Mouse (Mus musculus) central nervous system, embryonic 18 days (tissue): Measurements from ENCODE around the gene Cd164. TPM values are rescaled to one million over a fixed set of nuclear protein-coding genes. Genes with fewer than 3 reads are reported as not detected.

Experiments
- polyA plus RNA-seq: library from polyadenylated mRNA; depleted of rRNA; stranded (reverse); fragments of >200 nt; gene quantifications from 2 replicates; pipeline ENCODE4 v1.2.3, GENCODE M21; 2012; rRNA removed

Gene Cd164
- polyA plus RNA-seq, result 35.4 and 38.8 TPM in 2 replicates

DNA sequence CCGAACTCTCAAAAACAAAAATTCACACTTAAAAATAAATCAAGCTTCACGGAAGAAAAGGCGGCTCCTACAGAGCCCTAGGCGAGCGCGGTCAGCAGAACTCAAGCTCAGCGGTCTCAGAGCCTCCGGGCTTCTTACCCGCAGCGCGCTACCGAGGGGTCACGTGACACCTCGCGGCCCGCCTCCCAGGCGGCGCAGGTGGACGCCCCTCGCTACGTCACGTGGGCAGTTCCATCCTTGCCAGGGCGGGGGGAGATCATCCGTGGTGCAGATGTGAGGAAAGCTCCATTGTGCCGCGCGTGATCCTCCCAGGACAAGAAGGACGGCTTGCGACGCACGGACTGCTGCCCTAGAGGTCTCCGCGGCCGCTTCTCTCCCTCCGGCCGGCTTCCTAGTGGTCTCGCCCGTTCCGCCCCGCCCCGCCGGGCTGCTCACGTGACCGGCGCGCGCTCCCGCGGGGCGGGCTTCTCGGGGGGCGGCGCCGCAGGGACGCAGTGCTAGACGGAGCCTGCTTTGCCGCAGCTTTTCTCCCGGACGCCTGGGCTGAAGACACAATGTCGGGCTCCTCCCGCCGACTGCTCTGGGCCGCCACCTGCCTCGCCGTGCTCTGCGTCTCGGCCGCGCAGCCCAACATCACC is at the start of gene Cd164:
Gene Cd164, plus strand, starts transcription at position 434 of the 638 bp plus-strand sequence.

DNA sequence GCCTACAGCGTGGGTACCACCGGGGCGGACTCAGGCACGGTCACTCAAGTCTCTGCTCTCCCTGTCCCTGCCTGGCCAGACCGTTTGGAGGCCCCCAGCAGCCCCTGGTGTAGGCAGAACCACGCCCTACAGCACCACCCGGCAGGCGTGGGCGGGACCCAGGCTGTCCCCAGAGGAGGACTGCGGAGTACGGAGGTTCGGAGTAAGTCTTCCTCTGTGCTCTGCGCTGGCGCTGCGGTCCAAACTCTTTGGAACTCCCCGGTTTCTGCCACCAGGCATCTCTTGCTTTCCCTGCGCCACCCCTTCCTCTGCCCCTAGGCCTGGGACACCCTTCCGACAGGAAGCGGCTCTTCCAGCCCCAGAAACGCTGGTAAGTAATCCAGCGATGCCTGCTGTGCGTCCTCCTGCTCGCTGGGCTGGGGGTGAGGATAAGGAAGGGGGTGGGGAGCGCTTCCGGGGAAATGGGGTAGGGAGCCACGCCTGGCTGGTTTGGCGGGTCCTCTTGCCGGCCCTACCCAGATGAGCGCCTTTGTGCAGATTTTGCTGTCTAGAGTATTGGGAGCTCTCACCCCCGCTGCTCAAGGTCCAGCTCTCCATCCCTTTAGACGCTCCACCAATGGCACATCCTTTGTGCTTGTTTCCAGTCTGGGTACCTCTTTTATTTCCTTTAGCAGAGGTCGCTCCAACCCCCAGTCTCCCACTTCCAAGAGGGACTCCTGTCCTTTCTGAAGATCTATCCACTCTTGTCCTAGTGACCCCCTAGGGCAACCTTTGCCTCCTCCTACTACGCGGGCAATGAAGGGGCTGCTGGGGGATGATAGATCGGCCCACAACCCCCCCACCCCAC is 42.8 kb upstream of the Cd164 start, which contains the start of gene Mical1:
Gene Mical1, plus strand, starts transcription at position 144 of the 847 bp plus-strand sequence.

DNA sequence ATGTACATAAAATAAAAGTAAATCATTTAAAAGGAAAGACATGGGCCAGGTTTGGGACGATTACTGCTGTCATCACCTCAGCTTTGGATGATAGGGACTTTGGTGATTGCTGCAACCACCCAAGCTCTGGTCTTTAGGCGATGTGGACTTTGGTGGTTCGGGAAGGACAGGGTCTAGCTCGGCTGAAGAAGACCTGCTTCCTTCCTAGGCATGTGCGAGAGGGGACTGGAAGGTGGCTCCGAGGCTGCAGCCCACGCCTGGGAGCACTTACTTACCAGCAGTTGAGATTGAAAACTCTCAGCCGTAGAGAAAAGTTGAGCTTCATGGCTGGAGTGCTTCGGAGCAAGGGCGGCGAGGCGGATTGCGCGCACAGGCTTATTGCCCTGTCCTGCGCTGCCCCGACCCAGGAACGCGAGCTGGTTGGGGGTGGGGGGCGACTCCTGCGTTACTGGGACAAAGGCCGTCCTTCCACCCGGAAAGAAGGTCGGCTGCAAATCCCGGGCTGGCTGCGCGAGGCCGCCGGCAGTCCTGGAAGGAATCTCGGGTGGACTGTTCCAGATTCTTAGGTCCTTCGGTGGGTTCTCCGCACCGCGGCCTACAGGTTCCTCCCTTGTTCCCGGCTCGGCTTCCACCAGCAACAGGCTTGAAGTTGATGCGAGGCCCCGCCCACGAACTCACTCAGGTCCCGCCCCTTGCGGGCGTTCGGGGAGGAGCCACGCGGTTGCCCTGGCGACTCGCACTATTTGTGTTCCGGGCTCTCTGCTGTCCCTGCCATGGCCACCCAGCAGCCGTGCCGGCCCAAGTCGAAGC is 29.3 kb upstream of the Cd164 start, which contains the start of the genes Smpd2 and Ppil6:
Gene Smpd2, minus strand, starts transcription at position 662 of the 810 bp plus-strand sequence.
Gene Ppil6, plus strand, starts transcription at position 732 of the 810 bp plus-strand sequence.

Other genes starting within 250 kb of the Cd164 start
- gene Fig4, start 216.2 kb upstream of the Cd164 start, polyA plus RNA-seq, result 21.2 and 22.6 TPM in 2 replicates
- 0.14 and 0.20 TPM in 2 replicates for gene Ak9, start 215.4 kb upstream of the Cd164 start, polyA plus RNA-seq
- 18.9 and 19.9 TPM in 2 replicates for gene Zbtb24, start 69.0 kb upstream of the Cd164 start, polyA plus RNA-seq
- gene Mical1, start 43.1 kb upstream of the Cd164 start, polyA plus RNA-seq, result 42.5 and 43.5 TPM in 2 replicates
- 49.4 and 51.4 TPM in 2 replicates for gene Smpd2, start 29.0 kb upstream of the Cd164 start, polyA plus RNA-seq
- 3.0 and 3.3 TPM in 2 replicates for gene Ppil6, start 29.0 kb upstream of the Cd164 start, polyA plus RNA-seq
- 1.3 and 1.8 TPM in 2 replicates for gene Ccdc162, start 197.2 kb downstream of the Cd164 start, polyA plus RNA-seq